Mouse (Mus musculus): Measurements from ENCODE around the gene Acsl1. TPM values are rescaled to one million over a fixed set of nuclear protein-coding genes. Genes with fewer than 3 reads are reported as not detected.

Gene Acsl1
- polyA plus RNA-seq, 1 experiment from 2014 or later: 42.5 TPM

DNA sequence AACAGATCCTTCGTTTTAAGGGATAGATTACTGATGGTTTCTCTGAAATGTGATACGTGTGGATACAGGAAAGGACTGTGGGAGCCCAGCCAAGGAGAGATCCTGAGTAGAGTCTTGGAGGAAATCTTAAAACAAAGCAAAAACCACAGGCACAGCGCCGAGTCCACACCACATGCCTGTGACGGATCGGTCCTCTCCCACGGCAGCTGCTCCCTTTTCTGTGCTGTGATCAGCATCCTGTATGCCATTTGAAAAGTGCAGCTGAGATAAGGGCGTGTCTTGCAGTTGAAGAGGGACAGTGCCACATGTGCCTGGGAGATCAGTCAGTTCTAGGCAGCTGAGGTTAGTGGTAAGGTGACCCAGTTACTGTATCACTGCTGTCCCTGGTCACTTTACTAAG, 41.7 kb downstream of the Acsl1 start:
- peaks cover 66% of the 10 kb centered on the region for H3K36me3 ChIP-seq
- ATAC-seq: peak; percentile 53; the same call in 1 of the 2 replicates
- H3K9ac ChIP-seq: no peak overlapping the region
- no peaks in the 10 kb centered on the region for H3K27me3 ChIP-seq (replicated peaks)
- H3K4me2 ChIP-seq: no peak overlapping the region
- 49% methylated on average over 8 of the region's 8 CpGs for WGBS (ENCODE audit: insufficient replicate concordance)
- H3K9me3 ChIP-seq (replicated peaks): no peaks in the 10 kb centered on the region
- H3K27ac ChIP-seq: no peak overlapping the region
- no peak overlapping the region for H3K4me3 ChIP-seq
- peaks cover 4% of the 10 kb centered on the region; the same call in 1 of the 2 replicates for H3K4me1 ChIP-seq

DNA sequence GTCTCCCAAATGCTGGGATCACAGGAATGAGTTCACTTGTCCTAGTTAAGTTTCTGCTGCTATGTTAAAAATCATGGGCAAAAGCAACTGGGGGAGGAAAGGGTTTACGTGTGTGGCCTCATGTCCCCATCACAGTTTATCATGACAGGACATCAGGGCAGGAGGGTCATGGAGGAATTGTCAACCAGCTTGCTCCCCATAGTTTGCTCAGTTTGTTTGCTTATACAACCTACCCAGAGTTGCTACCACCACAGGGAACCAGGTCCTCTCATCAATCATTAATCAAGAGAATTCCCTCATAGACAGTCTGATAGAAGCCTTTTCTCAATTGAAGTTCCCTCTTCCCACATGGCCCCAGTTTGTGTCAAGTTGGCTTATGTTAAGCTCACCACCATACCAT, 43.2 kb downstream of the Acsl1 start:
- Histone ChIP-seq H3K4me2 (no peak overlapping the region), H3K27ac (peak overlapping the region; percentile 60; the same call in 1 of the 2 replicates), H3K9ac (no peak overlapping the region), H3K9me3 (replicated peaks) (no peaks in the 10 kb centered on the region), H3K4me3 (no peak overlapping the region), H3K4me1 (peaks cover 4% of the 10 kb centered on the region; the same call in 1 of the 2 replicates), H3K27me3 (replicated peaks) (no peaks in the 10 kb centered on the region), H3K36me3 (peaks cover 65% of the 10 kb centered on the region)
- peak; percentile 68 for ATAC-seq
- 77% methylated on average over 1 of the region's 1 CpGs for WGBS (ENCODE audit: insufficient replicate concordance)

DNA sequence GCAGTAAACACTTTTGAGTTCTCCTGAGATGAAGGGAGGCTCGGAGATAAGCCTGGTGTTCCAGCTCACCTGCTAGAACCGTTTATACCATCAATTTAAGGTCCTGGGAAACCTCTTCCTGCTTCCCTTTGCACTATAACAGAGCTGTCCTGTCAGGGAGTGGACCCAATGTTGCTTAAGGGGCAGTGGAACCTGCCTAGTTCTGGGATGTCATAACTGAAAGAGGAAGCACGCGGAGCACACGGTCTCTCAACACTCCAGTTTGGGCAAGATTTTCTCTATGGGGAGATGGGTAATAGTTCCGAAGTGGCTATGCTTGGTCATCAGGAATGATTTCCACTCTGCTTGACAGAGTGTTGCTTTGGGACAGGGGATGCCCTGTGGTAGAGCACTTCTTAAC, 49.8 kb downstream of the Acsl1 start:
- no peak overlapping the region for H3K27ac ChIP-seq
- ATAC-seq: no peak
- no peak overlapping the region for H3K4me3 ChIP-seq
- no peak overlapping the region for H3K4me2 ChIP-seq
- H3K9ac ChIP-seq: no peak overlapping the region
- H3K9me3 ChIP-seq (replicated peaks): no peaks in the 10 kb centered on the region
- no peaks in the 10 kb centered on the region for H3K4me1 ChIP-seq
- H3K36me3 ChIP-seq: peaks cover 82% of the 10 kb centered on the region
- WGBS (ENCODE audit: insufficient replicate concordance): 78% methylated on average over 6 of the region's 6 CpGs
- H3K27me3 ChIP-seq (replicated peaks): no peaks in the 10 kb centered on the region

DNA sequence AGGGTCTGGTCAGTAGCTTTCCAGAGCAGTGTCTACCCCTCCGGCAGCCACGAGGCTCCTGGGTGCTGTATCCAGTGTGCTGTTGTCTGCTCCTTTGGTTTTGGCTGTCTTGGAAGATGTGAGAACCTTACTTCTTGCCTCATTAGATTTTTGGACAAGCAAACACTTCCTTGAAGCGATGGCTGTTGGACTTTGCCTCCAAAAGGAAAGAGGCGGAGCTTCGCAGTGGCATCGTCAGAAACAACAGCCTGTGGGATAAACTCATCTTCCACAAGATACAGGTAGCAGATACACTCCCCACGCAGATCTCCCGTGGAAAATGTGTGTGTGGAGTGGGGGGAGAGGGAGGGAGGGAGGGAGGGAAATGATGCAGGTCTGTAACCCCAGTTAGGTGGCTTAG, 55.3 kb downstream of the Acsl1 start:
- H3K9ac ChIP-seq: 0 out of 2 replicates have a peak overlapping the region, but pooled peaks have one; percentile 17
- no peak overlapping the region for H3K27ac ChIP-seq
- no peaks in the 10 kb centered on the region for H3K27me3 ChIP-seq (replicated peaks)
- H3K4me2 ChIP-seq: no peak overlapping the region
- H3K4me3 ChIP-seq: no peak overlapping the region
- 0 out of 2 replicates have a peak, but pooled peaks cover 4% of the 10 kb centered on the region for H3K4me1 ChIP-seq
- H3K9me3 ChIP-seq (replicated peaks): no peaks in the 10 kb centered on the region
- 77% methylated on average over 8 of the region's 8 CpGs for WGBS (ENCODE audit: insufficient replicate concordance)
- peaks cover 85% of the 10 kb centered on the region for H3K36me3 ChIP-seq
- ATAC-seq: no peak

DNA sequence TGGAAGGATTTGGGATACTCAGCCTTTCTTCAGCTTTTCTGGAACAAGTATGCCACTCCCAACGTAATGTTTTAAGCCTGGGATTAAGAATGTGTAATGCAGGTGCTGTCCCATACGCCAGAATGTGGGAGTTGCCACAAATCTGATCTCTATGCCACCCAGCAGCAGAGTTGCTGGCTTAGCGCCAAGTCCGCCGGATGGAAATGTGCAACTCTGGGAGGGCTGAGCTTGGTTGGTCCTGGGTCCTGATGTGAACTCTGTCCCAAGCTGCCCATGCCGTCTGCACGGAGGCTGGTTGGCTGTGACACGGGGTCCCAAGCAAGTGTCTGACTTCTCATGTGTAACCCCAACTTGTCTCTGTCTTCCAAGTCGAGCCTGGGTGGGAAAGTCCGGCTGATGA, 56.0 kb downstream of the Acsl1 start:
- no peak for ATAC-seq
- Histone ChIP-seq H3K36me3 (peaks cover 87% of the 10 kb centered on the region), H3K4me2 (no peak overlapping the region), H3K9ac (no peak overlapping the region), H3K27ac (no peak overlapping the region), H3K27me3 (replicated peaks) (no peaks in the 10 kb centered on the region), H3K9me3 (replicated peaks) (no peaks in the 10 kb centered on the region), H3K4me1 (0 out of 2 replicates have a peak, but pooled peaks cover 4% of the 10 kb centered on the region), H3K4me3 (no peak overlapping the region)
- 86% methylated on average over 10 of the region's 10 CpGs for WGBS (ENCODE audit: insufficient replicate concordance)

DNA sequence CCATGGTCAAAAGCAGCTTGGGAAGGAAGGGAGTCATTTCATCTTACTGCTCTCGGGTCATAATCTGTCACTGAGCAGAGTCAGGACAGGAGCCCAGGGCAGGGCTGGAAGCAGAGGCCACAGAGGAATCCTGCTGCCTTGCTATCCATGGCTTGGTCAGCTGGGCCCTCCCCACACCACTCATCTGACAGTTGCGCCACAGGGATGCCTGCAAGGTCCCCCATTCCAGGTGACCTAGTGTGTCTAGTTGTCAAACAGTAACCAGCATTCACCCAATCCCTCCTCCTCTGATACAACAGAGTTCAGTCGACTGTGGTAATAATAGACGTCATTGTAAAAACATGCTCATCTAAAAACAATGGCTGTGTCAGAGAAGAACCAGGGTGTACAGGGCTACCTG, 58.7 kb downstream of the Acsl1 start:
- H3K4me1 ChIP-seq: 0 out of 2 replicates have a peak, but pooled peaks cover 4% of the 10 kb centered on the region
- ATAC-seq: peak; percentile 65
- no peaks in the 10 kb centered on the region for H3K27me3 ChIP-seq (replicated peaks)
- H3K36me3 ChIP-seq: peaks cover 94% of the 10 kb centered on the region
- H3K4me2 ChIP-seq: no peak overlapping the region
- no peak overlapping the region for H3K27ac ChIP-seq
- 78% methylated on average over 4 of the region's 4 CpGs for WGBS (ENCODE audit: insufficient replicate concordance)
- no peak overlapping the region for H3K9ac ChIP-seq
- no peak overlapping the region for H3K4me3 ChIP-seq
- no peaks in the 10 kb centered on the region for H3K9me3 ChIP-seq (replicated peaks)

DNA sequence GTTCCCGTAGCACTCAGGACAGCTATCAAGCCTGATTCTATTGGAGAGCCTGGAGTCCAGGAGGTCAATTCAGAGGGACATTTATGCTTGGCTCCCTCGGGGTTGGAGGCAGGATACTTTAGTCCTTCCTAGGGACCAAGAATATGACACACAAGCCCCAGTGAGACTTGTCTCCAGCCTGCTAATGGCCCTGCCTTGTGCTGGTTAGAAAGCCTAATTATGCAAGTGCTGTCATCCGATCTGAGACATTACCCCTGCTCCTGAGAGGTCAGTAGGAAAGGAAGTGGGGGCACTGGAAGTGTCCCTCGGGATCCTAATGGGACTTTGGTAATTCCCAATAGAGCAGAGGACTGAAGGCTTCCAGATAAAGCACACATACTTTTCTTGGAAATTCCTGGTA, 59.7 kb downstream of the Acsl1 start:
- Histone ChIP-seq H3K9ac (no peak overlapping the region), H3K9me3 (replicated peaks) (no peaks in the 10 kb centered on the region), H3K27ac (no peak overlapping the region), H3K4me3 (no peak overlapping the region), H3K27me3 (replicated peaks) (no peaks in the 10 kb centered on the region), H3K4me1 (0 out of 2 replicates have a peak, but pooled peaks cover 4% of the 10 kb centered on the region), H3K36me3 (peaks cover 92% of the 10 kb centered on the region), H3K4me2 (no peak overlapping the region)
- 59% methylated on average over 4 of the region's 4 CpGs for WGBS (ENCODE audit: insufficient replicate concordance)
- ATAC-seq: no peak

DNA sequence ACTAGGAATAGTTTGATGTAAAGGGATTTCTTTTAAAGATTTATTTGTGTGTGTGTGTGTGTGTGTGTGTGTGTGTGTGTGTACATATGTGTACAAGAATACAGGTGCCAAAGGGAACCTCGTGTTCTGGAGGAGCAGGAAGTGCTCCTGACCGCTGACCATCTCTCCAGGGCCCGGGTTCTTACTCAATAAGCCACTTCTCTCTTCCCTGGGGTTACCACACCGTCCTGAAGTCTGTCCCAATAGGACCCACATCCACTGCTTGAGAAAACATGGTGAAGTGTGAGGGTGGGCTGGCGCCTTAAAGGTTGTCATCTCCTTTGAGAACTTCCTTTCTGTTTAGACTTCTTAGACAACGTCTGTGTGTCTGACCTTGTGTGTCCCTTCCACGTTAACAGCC, 63.1 kb downstream of the Acsl1 start:
- no peak for ATAC-seq
- Histone ChIP-seq H3K4me2 (no peak overlapping the region), H3K9ac (no peak overlapping the region), H3K27ac (no peak overlapping the region), H3K27me3 (replicated peaks) (no peaks in the 10 kb centered on the region), H3K4me3 (no peak overlapping the region), H3K36me3 (peaks cover 79% of the 10 kb centered on the region), H3K4me1 (peaks cover 6% of the 10 kb centered on the region), H3K9me3 (replicated peaks) (no peaks in the 10 kb centered on the region)
- WGBS (ENCODE audit: insufficient replicate concordance): 62% methylated on average over 7 of the region's 7 CpGs

DNA sequence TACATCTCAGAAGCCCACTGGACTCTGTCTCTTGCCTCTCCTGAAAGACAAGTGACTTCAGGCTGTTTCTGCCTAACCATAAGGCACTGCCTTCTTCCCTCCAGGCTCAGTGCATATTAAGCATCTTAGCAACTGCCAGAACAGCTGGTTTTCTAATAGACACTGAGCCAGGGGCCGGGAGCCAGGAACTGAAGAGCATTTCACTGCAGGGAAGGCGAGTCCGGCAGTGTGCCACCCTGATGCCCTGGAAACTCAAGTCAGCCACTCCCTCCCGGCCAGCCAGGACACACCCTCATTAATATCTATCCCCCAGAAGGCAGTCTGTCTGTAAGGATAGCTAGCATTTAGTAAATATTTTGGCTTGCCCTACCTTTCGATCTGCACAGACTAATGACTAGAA, 68.9 kb downstream of the Acsl1 start:
- peak; percentile 98 for ATAC-seq
- no peaks in the 10 kb centered on the region for H3K9me3 ChIP-seq (replicated peaks)
- H3K27ac ChIP-seq: peak overlapping the region; percentile 85
- WGBS (ENCODE audit: insufficient replicate concordance): 38% methylated on average over 5 of the region's 5 CpGs
- H3K4me1 ChIP-seq: peaks cover 39% of the 10 kb centered on the region
- peak overlapping the region; percentile 60 for H3K4me2 ChIP-seq
- peak overlapping the region; percentile 67 for H3K9ac ChIP-seq
- no peaks in the 10 kb centered on the region for H3K27me3 ChIP-seq (replicated peaks)
- H3K36me3 ChIP-seq: peaks cover 25% of the 10 kb centered on the region
- H3K4me3 ChIP-seq: no peak overlapping the region

DNA sequence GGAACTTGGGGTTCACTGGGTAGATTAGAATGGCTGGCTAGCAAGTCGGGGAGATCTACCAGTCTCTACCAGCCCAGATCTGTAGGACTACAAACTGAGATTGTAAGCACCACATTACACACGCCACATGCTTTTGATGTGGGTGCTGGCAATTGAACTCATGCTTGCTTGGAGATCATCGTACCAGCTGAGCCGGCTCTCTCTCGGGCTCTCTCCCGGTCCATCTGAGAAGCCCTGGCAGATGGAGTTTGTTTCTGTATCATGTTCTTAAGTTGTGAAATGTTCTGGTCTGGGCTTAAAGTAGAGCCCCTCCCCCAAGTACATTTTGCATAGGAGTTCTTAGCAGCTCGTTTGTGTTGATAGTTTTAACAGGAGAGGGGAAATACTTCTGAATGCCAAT, 72.4 kb downstream of the Acsl1 start:
- no peak overlapping the region for H3K4me2 ChIP-seq
- H3K9ac ChIP-seq: no peak overlapping the region

DNA sequence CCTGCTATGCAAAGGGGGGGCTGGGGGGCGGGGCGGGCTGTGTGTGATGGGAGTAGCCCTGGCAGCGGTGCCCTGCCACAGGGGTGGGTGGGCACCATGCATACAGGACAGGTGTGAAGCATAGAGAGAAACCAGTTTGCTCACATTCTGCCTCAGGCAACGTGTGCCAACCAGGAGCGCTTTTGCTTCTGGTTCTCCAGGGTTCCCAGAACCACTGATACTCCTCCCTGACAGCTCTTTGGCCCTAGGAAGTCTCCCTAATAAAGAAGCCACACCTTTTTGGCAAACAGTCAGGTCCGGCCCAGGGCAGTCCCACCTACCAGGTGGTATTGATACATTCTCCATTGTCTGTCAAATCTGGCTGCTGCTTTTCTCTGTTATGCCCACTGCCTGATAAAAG, 72.8 kb downstream of the Acsl1 start:
- no peak for ATAC-seq
- no peaks in the 10 kb centered on the region for H3K27me3 ChIP-seq (replicated peaks)
- H3K27ac ChIP-seq: peak overlapping the region; percentile 23; the same call in 1 of the 2 replicates
- no peak overlapping the region for H3K4me3 ChIP-seq
- no peak overlapping the region for H3K4me2 ChIP-seq
- H3K9ac ChIP-seq: no peak overlapping the region
- 59% methylated on average over 6 of the region's 6 CpGs for WGBS (ENCODE audit: insufficient replicate concordance)
- no peaks in the 10 kb centered on the region for H3K36me3 ChIP-seq
- peaks cover 66% of the 10 kb centered on the region for H3K4me1 ChIP-seq
- H3K9me3 ChIP-seq (replicated peaks): no peaks in the 10 kb centered on the region

More for the DNA sequence above, 72.4 kb downstream of the Acsl1 start:
- Histone ChIP-seq H3K27ac (peak overlapping the region; percentile 23; the same call in 1 of the 2 replicates), H3K4me1 (peaks cover 61% of the 10 kb centered on the region), H3K4me3 (no peak overlapping the region), H3K36me3 (no peaks in the 10 kb centered on the region), H3K9me3 (replicated peaks) (no peaks in the 10 kb centered on the region), H3K27me3 (replicated peaks) (no peaks in the 10 kb centered on the region)
- 74% methylated on average over 7 of the region's 7 CpGs for WGBS (ENCODE audit: insufficient replicate concordance)
- no peak for ATAC-seq

DNA sequence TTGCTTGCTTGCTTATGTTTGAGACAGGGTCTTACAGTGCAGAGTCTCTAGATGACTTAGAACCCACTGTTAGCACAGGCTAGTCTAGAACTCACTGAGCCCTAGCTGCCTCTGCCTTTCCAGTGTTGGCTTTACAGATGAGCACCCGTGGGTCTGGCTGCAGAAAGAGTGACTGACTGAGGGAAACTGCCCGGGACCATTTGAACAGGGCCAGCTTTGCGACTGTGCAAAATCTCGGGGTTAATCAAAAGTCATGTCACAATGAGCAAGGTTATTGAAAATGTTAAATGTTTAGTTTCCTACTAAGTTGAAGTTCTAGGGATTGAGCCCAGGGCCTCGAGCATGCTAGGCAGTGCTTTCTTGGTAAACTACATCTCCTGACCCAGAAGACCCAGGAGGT, 75.0 kb downstream of the Acsl1 start:
- 84% methylated on average over 5 of the region's 5 CpGs for WGBS (ENCODE audit: insufficient replicate concordance)
- H3K9me3 ChIP-seq (replicated peaks): no peaks in the 10 kb centered on the region
- peaks cover 57% of the 10 kb centered on the region for H3K4me1 ChIP-seq
- H3K27ac ChIP-seq: peak overlapping the region; percentile 99
- no peaks in the 10 kb centered on the region for H3K27me3 ChIP-seq (replicated peaks)
- H3K4me3 ChIP-seq: no peak overlapping the region
- H3K4me2 ChIP-seq: peak overlapping the region; percentile 71; the same call in 1 of the 2 replicates
- peak overlapping the region; percentile 73; the same call in 1 of the 2 replicates for H3K9ac ChIP-seq
- no peak for ATAC-seq
- no peaks in the 10 kb centered on the region for H3K36me3 ChIP-seq
